Mouse (Mus musculus): ENCODE measurements at regions not wholly inside any gene's neighbourhood (a gene's known extent, or its start where the extent isn't known, plus 50 kb on each side); places are given as distances from the start of the nearest gene placed in this dataset.

DNA sequence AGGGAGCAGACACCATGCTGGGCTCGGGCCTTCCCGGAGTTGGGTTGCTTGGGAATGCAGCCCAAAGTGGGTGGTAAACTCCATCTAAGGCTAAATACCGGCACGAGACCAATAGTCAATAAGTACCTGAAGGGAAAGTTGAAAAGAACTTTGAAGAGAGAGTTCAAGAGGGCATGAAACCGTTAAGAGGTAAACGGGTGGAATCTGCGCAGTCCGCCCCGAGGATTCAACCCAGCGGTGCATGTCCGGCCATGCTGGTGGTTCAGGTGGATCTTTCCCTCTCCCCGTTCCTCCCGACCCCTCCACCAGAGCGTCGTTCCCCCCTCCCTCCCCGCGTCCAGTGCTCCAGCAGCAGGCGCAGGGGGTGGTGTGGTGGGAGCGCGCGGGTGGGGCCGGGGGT is 179.1 kb upstream of the Arhgef26 start:
- DNase-seq (ENCODE audit: low spot score): peak; percentile 80

- DNase-seq (ENCODE audit: low spot score): no peak
Measured at GRCm38 (mm10) chr3:62170647-62171046, 167.5 kb upstream of the Arhgef26 start.

GRCm38 (mm10) chr3:62187807-62188509 is 150.2 kb upstream of the Arhgef26 start:
- no peak for DNase-seq (ENCODE audit: low spot score)

- peak; percentile 68 for DNase-seq (ENCODE audit: low spot score)
Measured at GRCm38 (mm10) chr3:62192466-62192865, 145.7 kb upstream of the Arhgef26 start.

DNA sequence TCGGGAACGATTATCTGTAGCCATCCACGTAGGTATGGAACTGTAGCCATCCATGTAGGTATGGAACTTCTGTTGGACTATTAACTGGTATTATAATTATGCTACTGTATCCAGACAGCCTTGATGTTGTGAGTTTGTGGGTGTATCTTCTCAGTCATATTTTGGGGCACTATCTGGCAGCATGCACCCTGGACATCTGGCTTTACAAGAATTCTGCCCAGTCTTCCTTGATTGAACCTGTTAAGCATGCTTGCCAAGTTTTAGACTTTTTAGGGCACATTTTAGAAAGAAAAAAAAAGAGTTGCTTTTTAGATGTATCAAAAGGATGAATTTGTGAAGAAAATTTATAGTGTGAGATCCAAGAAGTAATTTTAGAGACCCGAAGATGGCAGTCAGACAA is 143.7 kb upstream of the Arhgef26 start:
- no peak for DNase-seq (ENCODE audit: low spot score)

- no peak for DNase-seq (ENCODE audit: low spot score)
Measured at GRCm38 (mm10) chr3:62196679-62197078, 141.5 kb upstream of the Arhgef26 start.

DNA sequence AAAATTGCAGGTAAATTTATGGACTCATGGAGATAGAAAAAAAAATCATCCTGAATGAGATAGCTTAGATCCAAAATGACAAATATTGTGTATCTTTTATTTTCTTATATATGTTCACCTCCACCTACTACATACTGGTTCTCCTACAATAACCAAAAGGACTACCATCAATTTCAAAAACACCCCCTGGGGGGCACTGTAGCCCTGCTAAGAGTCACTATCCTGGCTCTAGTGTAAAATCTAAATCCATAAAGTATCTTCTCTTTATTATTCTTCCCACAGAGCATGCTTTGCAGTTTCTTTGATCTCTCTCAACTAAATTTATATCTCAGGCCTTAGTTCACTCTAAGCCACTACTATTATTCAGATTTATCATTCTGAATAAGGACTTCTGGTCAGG is 122.3 kb upstream of the Arhgef26 start:
- DNase-seq (ENCODE audit: low spot score): peak; percentile 52

- no peak for DNase-seq (ENCODE audit: low spot score)
Measured at GRCm38 (mm10) chr3:62217335-62217734, 120.8 kb upstream of the Arhgef26 start.

DNA sequence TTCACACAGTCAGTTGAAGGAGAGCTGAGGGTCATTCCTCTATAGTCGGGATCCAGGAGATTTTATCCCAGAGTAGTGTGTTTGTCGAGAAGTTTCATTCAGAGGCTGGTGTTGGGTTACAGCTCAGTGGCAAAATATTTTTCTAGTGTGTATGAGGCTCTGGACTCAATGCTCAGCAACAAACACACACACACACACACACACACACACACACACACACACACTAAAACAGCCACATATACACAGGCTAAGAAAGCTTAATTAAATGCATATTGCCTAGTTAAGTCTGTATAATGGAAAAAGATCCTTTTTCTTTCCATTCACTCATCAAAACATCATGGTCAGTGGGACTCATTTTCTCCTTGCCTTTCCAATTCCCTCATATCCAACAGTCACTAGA is 110.4 kb upstream of the Arhgef26 start:
- no peak for DNase-seq (ENCODE audit: low spot score)

DNA sequence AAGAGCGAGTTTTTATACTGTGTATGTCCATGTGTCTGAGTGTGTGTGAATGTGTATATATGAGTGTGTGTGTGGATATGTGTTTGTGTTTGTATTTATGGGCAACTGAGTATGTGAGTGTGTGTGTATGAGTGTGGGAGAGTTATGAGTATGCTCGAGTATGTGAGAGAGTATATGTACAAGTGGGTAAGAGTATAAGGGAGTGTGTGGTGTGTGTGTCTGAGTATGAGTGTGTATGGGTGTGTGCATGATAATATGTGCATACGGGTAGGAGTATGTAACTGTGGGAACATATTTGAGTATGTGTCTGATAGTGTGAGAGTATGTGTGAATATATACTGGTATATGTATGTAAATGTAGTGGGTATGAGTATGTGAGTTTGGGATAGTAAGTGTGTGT is 110.0 kb upstream of the Arhgef26 start:
- no peak for DNase-seq (ENCODE audit: low spot score)

DNA sequence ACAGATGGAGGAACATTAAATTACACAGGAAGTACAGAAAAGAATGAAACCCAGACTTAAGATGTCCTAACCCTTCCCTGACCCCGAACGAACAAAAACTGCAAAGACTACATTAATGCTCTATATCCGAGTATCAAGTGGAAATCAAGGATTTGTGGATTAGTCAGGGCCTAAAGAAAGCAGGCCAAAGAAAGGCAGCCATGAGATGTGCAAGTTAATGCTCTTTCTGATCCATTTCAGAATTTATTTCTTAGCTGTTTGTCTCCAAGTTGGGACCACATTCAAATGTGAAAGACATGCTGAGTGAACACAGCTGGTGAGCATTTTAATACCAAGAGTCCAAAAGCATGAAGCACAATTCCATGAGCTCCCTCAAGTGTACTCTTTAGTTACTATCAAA is 97.1 kb upstream of the Arhgef26 start:
- DNase-seq (ENCODE audit: low spot score): no peak

DNA sequence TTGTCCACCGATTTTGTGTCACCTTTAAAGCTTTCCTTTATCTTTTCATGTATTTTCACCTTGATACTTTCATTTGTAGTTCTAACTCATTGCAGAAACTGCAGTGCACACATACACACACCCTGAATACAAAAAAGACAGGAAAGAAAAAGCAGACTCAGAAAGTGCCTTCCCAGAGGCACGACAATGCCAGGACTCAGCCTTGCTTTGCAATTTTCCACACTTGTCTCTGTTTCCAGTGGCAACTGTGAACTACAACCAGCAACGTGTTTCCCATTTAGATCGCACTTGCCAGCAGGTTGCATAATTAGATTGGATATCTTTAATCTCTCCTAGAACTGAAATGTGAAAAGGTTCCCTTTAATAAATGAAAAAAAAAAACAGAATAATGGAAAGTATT is 66.4 kb upstream of the Arhgef26 start:
- no peak for DNase-seq (ENCODE audit: low spot score)

GRCm38 (mm10) chr3:62278279-62278678 is 59.9 kb upstream of the Arhgef26 start:
- no peak for DNase-seq (ENCODE audit: low spot score)

DNA sequence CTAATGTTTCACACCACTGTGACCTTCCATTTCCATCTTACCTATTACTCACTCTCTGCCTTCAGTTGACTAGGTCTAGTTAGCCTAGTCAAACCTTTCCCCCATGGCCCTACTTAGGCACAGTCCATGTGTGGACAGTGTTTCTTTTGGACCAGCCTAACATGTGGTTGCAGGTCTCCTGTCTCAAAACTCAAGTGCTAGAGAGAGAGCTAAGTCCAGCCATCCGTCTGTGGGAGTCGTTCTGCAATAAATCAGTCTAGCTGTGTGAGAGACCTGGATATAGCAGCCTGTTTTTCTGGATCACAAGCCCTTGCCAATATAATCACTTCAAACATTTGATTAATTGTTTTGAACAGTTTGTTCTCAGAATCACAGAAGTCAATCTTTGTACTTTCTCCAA is 57.2 kb upstream of the Arhgef26 start:
- DNase-seq (ENCODE audit: low spot score): no peak

Data from embryo, embryonic 10.5 days (tissue).